Mouse (Mus musculus) heart, embryonic 15.5 days (tissue): ENCODE data around the gene Nat14. TPM values are rescaled to one million over a fixed set of nuclear protein-coding genes. Genes with fewer than 3 reads are reported as not detected.

Source experiments
- ATAC-seq: fragments of 200-750 bp; cut with Nextera tagmentation; replicated peaks from 2 replicates; pipeline ENCODE4 v1.8.0; 2017; ENCODE audit warnings: low read depth, moderate TSS enrichment; ENCODE audit not compliant: insufficient number of reproducible peaks, insufficient read depth, low FRiP score
- H3K27ac ChIP-seq: fragments of 300-500 bp; sonication (generic); 2 replicates; pipeline ENCODE4 v1.5.1; 2015; ENCODE audit warnings: mild to moderate bottlenecking, inconsistent platforms
- H3K27me3 ChIP-seq: fragments of 300-500 bp; sonication (generic); 2 replicates; pipeline ENCODE4 v1.6.1; 2015; ENCODE audit warnings: inconsistent platforms
- H3K36me3 ChIP-seq: fragments of 300-500 bp; sonication (generic); 2 replicates; pipeline ENCODE4 v1.6.1; 2015; ENCODE audit warnings: mild to moderate bottlenecking, inconsistent platforms
- H3K4me1 ChIP-seq: fragments of 300-500 bp; sonication (generic); replicated peaks from 2 replicates; pipeline ENCODE4 v1.6.1; 2015; ENCODE audit warnings: inconsistent platforms
- H3K4me2 ChIP-seq: fragments of 300-500 bp; sonication (generic); 2 replicates; pipeline ENCODE4 v1.6.1; 2015; ENCODE audit warnings: inconsistent platforms, mild to moderate bottlenecking, moderate library complexity
- H3K4me3 ChIP-seq: fragments of 300-500 bp; sonication (generic); 2 replicates; pipeline ENCODE4 v1.5.1; 2015; ENCODE audit warnings: mild to moderate bottlenecking, inconsistent platforms
- H3K9ac ChIP-seq: fragments of 300-500 bp; sonication (generic); 2 replicates; pipeline ENCODE4 v1.6.1; 2015; ENCODE audit warnings: mild to moderate bottlenecking, inconsistent platforms
- H3K9me3 ChIP-seq: fragments of 300-500 bp; sonication (generic); replicated peaks from 2 replicates; pipeline ENCODE4 v1.6.1; 2016; ENCODE audit warnings: inconsistent platforms
- WGBS: fragments of 180-500 bp; shearing (Covaris S2); methylation state at CpG from one replicate; pipeline ENCODE4 v1.1.7; 2015; ENCODE audit warnings: mixed read lengths; 5-methylcytosine and 5-hydroxymethylcytosine counted together
- polyA plus RNA-seq: library from polyadenylated mRNA; unstranded; fragments of >200 nt; fragmentation: Nextera tagmentation; extraction: Ambion mirVana; gene quantifications from 2 replicates; pipeline ENCODE4 v1.2.1, GENCODE M21; 2015

The Nat14 gene
- polyA plus RNA-seq, 1 experiment from 2014 or later: 5.3 TPM

- Histone ChIP-seq H3K4me1 (no peaks in the 10 kb centered on the region), H3K4me3 (no peak overlapping the region), H3K9me3 (0 out of 2 replicates have a peak, but pooled peaks cover 4% of the 10 kb centered on the region), H3K9ac (no peak overlapping the region), H3K27me3 (no peaks in the 10 kb centered on the region), H3K36me3 (no peaks in the 10 kb centered on the region), H3K27ac (no peak overlapping the region), H3K4me2 (no peak overlapping the region)
- WGBS: 66% methylated on average over 12 of the region's 12 CpGs
- no peak for ATAC-seq
These were observed 11.3 kb downstream of the Nat14 start for GRCm38 (mm10) chr7:4933103-4933502.

DNA sequence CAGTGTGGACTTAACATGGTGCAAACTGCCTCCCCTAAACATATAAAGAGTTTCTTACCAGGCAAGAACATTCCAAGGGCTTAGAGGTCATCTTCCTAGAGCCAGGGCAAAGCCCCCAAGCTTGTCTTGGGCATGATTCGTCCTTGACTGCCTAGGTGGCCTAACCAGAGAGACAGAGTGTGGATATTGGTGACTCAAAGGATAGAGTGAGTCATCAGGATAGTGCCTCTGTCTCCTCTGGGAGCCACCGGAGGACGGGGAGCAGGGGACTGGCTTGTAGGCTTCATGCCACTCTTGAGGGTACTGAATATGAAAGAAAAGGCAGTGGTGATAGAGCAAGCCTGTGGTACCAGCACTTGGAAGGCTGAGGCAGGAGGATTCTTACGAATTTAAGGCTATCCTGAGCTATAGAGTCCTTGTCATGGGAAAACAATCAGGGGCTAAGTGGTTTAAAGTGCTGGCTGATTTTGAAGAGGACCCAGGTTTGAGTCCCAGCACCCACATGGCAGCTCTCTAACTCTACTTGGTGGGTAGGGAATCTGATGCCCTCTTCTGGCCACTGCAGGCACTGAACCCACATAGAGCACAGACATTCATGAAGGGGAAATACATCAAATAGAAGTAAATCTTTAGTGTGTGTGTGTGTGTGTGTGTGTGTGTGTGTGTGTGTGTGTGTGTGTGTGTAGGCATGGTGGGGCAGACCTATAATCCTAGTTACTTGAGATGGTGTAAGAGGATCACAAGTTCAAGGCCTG, 12.5 kb downstream of the Nat14 start:
- H3K4me3 ChIP-seq: no peak overlapping the region
- H3K9ac ChIP-seq: no peak overlapping the region
- no peaks in the 10 kb centered on the region for H3K4me1 ChIP-seq
- H3K4me2 ChIP-seq: no peak overlapping the region
- 0 out of 2 replicates have a peak, but pooled peaks cover 4% of the 10 kb centered on the region for H3K9me3 ChIP-seq
- ATAC-seq: no peak
- H3K27ac ChIP-seq: no peak overlapping the region
- H3K36me3 ChIP-seq: no peaks in the 10 kb centered on the region
- 80% methylated on average over 4 of the region's 4 CpGs for WGBS
- H3K27me3 ChIP-seq: no peaks in the 10 kb centered on the region

DNA sequence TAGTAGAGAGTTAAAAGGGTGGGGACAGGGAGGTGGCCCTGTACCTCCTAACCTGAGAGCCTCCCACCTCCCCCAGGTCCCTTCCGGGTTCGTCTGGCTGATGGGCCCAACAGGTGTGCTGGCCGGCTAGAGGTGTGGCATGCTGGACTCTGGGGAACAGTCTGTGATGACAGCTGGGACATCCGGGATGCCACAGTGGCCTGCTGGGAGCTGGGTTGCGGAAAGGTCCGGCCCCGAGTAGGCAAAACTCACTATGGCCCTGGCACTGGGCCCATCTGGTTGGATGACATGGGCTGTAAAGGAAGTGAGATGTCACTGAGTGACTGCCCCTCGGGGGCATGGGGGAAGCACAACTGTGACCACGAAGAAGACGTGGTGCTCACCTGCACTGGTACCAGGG, 15.0 kb downstream of the Nat14 start:
- no peaks in the 10 kb centered on the region for H3K27me3 ChIP-seq
- no peaks in the 10 kb centered on the region for H3K4me1 ChIP-seq
- 70% methylated on average over 10 of the region's 10 CpGs for WGBS
- H3K27ac ChIP-seq: no peak overlapping the region
- H3K4me3 ChIP-seq: no peak overlapping the region
- H3K9ac ChIP-seq: no peak overlapping the region
- 0 out of 2 replicates have a peak, but pooled peaks cover 4% of the 10 kb centered on the region for H3K9me3 ChIP-seq
- H3K36me3 ChIP-seq: no peaks in the 10 kb centered on the region
- ATAC-seq: no peak
- no peak overlapping the region for H3K4me2 ChIP-seq

DNA sequence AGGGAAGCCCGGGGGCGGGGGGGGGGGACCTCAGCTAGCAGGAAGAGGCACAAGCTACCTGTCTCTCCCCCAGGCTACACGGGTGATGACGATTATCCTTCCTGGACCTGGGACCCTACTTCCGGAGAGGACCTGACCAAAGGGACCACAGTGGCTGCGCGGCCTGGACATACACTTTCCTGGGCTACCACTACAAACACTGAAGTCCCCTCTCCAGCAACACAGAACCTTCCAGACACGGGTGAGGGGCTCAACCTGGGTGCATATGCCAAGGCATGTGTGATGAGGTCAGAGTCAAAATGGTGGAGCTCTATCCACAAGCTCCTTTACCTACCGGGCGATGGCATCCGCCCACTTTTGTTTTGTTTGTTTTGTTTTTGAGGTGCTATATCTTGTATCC, 15.6 kb downstream of the Nat14 start:
- Histone ChIP-seq H3K27me3 (no peaks in the 10 kb centered on the region), H3K9ac (no peak overlapping the region), H3K4me2 (no peak overlapping the region), H3K27ac (no peak overlapping the region), H3K9me3 (0 out of 2 replicates have a peak, but pooled peaks cover 4% of the 10 kb centered on the region), H3K36me3 (no peaks in the 10 kb centered on the region), H3K4me1 (no peaks in the 10 kb centered on the region), H3K4me3 (no peak overlapping the region)
- no peak for ATAC-seq
- WGBS: 76% methylated on average over 11 of the region's 11 CpGs

- Histone ChIP-seq H3K27me3 (no peaks in the 10 kb centered on the region), H3K36me3 (no peaks in the 10 kb centered on the region), H3K9me3 (0 out of 2 replicates have a peak, but pooled peaks cover 4% of the 10 kb centered on the region), H3K4me2 (no peak overlapping the region), H3K27ac (no peak overlapping the region), H3K9ac (no peak overlapping the region), H3K4me1 (peaks cover 2% of the 10 kb centered on the region), H3K4me3 (no peak overlapping the region)
- WGBS: 45% methylated on average over 2 of the region's 2 CpGs
- ATAC-seq: no peak
These were observed 16.6 kb downstream of the Nat14 start for GRCm38 (mm10) chr7:4938456-4938855.

DNA sequence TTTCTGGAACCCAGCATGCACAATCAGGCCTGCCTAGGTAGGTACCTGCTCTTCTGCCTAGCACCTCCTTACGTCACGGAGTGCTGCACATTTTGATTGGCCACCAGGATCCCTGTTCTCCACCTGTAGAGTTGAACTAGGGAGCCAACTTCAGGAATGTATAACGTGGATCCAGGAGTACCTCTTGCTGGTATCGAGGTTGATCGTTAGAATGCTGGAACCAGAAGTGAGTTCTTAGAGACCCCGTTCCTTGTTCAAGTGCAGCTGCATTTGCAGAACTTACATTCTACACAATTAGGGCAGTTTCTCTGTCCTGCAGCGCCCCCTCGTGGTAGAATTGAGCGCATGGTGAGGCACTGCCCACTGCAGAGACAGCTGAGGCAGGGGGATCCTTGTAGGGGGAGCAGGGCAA, 18.2 kb downstream of the Nat14 start:
- H3K9ac ChIP-seq: no peak overlapping the region
- H3K4me3 ChIP-seq: no peak overlapping the region
- no peak for ATAC-seq
- H3K27me3 ChIP-seq: no peaks in the 10 kb centered on the region
- no peak overlapping the region for H3K27ac ChIP-seq
- H3K36me3 ChIP-seq: no peaks in the 10 kb centered on the region
- no peak overlapping the region for H3K4me2 ChIP-seq
- H3K9me3 ChIP-seq: no peaks in the 10 kb centered on the region
- WGBS: 18% methylated on average over 9 of the region's 9 CpGs
- peaks cover 4% of the 10 kb centered on the region for H3K4me1 ChIP-seq

DNA sequence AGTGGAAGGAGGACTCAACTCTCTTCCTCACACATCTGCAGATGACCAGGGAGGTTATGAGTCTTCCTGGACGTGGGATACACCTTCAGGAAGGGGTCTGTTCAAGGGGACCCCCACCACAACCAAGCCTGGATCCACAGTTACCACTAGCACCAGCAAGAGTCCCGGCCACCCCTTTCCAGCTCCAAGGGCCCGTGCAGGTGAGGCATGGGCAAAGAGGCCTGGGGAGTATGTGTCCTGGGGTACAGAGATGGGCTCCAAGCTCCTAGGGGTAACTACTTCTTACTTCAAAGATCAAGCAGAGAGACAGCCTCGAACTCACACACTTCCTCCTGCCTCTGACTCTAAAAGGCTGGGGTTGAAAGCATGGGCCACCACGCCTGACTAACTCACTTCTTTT, 20.8 kb downstream of the Nat14 start:
- no peaks in the 10 kb centered on the region for H3K36me3 ChIP-seq
- H3K9ac ChIP-seq: no peak overlapping the region
- H3K4me3 ChIP-seq: no peak overlapping the region
- no peaks in the 10 kb centered on the region for H3K9me3 ChIP-seq
- H3K4me1 ChIP-seq: peaks cover 4% of the 10 kb centered on the region
- H3K27ac ChIP-seq: no peak overlapping the region
- no peak for ATAC-seq
- H3K4me2 ChIP-seq: no peak overlapping the region
- H3K27me3 ChIP-seq: no peaks in the 10 kb centered on the region
- WGBS: 40% methylated on average over 5 of the region's 5 CpGs

DNA sequence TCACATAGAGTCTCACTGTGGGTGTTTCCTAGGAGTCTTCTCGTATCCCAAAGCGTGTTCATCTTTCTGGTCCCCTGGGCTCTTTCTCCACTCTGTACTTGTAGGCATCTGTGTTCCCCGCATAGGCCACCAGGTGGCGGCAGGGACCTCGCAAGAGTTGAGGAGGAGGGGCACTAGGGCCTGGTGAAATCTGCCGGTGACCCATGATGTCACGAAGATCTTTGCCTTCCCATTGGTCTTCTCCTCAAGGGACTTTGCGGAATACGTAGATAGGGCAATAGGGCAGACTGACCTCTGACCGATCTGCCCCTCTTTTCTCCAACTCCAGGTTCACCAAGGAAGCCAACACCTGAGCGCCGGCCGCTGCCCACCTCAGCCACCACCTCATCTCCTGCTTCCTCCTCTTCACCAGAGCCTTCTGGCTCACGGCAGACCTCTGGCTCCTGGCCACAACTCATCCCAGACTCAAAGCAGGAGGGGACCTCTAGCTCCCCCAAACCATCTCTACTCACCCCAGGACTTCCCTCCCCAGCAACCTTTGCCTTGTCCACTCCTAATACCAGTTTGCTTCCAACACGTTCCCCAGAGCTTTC, 21.5 kb downstream of the Nat14 start:
- Histone ChIP-seq H3K27me3 (no peaks in the 10 kb centered on the region), H3K9me3 (no peaks in the 10 kb centered on the region), H3K9ac (0 out of 2 replicates have a peak overlapping the region, but pooled peaks have one; percentile 33), H3K27ac (no peak overlapping the region), H3K4me1 (peaks cover 6% of the 10 kb centered on the region), H3K4me3 (peak overlapping the region; percentile 38), H3K4me2 (peak overlapping the region; percentile 62), H3K36me3 (no peaks in the 10 kb centered on the region)
- ATAC-seq: peak; percentile 73; the same call in 1 of the 2 replicates
- 15% methylated on average over 15 of the region's 15 CpGs for WGBS

GRCm38 (mm10) chr7:4947855-4948254, 26.0 kb downstream of the Nat14 start:
- no peak overlapping the region for H3K9ac ChIP-seq
- peaks cover 16% of the 10 kb centered on the region for H3K4me1 ChIP-seq
- 23% methylated on average over 2 of the region's 2 CpGs for WGBS
- H3K4me3 ChIP-seq: no peak overlapping the region
- no peaks in the 10 kb centered on the region for H3K27me3 ChIP-seq
- no peak for ATAC-seq
- no peaks in the 10 kb centered on the region for H3K36me3 ChIP-seq
- no peak overlapping the region for H3K4me2 ChIP-seq
- H3K27ac ChIP-seq: no peak overlapping the region
- no peaks in the 10 kb centered on the region for H3K9me3 ChIP-seq

GRCm38 (mm10) chr7:4948386-4948785, 26.6 kb downstream of the Nat14 start:
- ATAC-seq: no peak
- Histone ChIP-seq H3K9ac (no peak overlapping the region), H3K4me2 (no peak overlapping the region), H3K27me3 (no peaks in the 10 kb centered on the region), H3K27ac (no peak overlapping the region), H3K4me1 (peaks cover 17% of the 10 kb centered on the region), H3K4me3 (no peak overlapping the region), H3K9me3 (no peaks in the 10 kb centered on the region), H3K36me3 (no peaks in the 10 kb centered on the region)
- WGBS: 42% methylated on average over 6 of the region's 6 CpGs

- no peak overlapping the region for H3K4me3 ChIP-seq
- no peak overlapping the region for H3K4me2 ChIP-seq
- no peaks in the 10 kb centered on the region for H3K36me3 ChIP-seq
- no peak overlapping the region for H3K27ac ChIP-seq
- ATAC-seq: no peak
- no peaks in the 10 kb centered on the region for H3K9me3 ChIP-seq
- 79% methylated on average over 19 of the region's 19 CpGs for WGBS
- H3K4me1 ChIP-seq: peaks cover 23% of the 10 kb centered on the region
- H3K27me3 ChIP-seq: no peaks in the 10 kb centered on the region
- H3K9ac ChIP-seq: no peak overlapping the region
These were observed 28.9 kb downstream of the Nat14 start for GRCm38 (mm10) chr7:4950561-4951342.
